In the genomic region with DNA sequence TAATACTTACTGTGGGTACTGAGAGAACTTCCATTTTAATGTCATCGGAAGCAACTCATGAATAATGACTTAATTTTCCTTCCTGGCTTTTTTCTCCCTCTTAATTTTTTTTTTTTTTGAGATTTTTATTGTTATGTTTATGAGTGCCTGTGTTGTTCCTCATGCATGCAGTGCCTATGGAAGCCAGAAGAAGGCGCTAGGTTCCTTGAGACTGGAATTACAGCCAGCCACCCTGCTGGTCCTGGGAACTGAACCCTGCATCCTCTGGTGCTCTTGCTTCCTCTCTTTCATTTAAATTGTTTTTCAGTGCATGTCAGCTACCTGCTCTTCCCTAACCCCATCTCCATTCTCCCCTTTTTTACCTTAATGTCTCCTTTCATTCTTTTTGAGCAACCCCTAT, we compare ENCODE assay signal across 9 mouse cellular contexts. TPM values are rescaled to one million over a fixed set of nuclear protein-coding genes. Genes with fewer than 3 reads are reported as not detected.
DNase-seq lines count a peak whose midpoint lies in the region; ATAC-seq lines count a peak whose summit lies in the region.
"Had no signal": no experiment of that assay in that cellular context is flagged by ENCODE, and none has a peak within 500 bp of the region (broad histone marks: within the 10 kb centered on the region; RNA-seq: fewer than 3 reads in every experiment).

No protein-coding gene starts in this region.

- H3K9me3 ChIP-seq in heart, embryonic 11.5 days (replicated peaks; ENCODE audit: control insufficient read depth, low read length): no peaks in the 10 kb centered on the region
- H3K9me3 ChIP-seq in forebrain, embryonic 14.5 days (replicated peaks; ENCODE audit: control insufficient read depth, low read length): no peaks in the 10 kb centered on the region
- peaks cover 3% of the 10 kb centered on the region; the same call in 1 of the 2 replicates for H3K9me3 ChIP-seq in midbrain, embryonic 12.5 days

- no peak overlapping the region for H3K27ac ChIP-seq in heart, embryonic 11.5 days (ENCODE audit: low read depth, low read length)
- no peak overlapping the region; the same call in 1 of the 2 replicates for H3K27ac ChIP-seq in forebrain, embryonic 14.5 days (ENCODE audit: low read depth, low read length)
- no peak overlapping the region for H3K27ac ChIP-seq in midbrain, embryonic 12.5 days (replicated peaks)

- H3K4me1 ChIP-seq in heart, embryonic 11.5 days (ENCODE audit: control insufficient read depth, insufficient read depth, low read length): peaks cover 13% of the 10 kb centered on the region
- peaks cover 20% of the 10 kb centered on the region for H3K4me1 ChIP-seq in forebrain, embryonic 14.5 days (ENCODE audit: control insufficient read depth, insufficient read depth, low read length)
- peaks cover 33% of the 10 kb centered on the region for H3K4me1 ChIP-seq in midbrain, embryonic 12.5 days

- no peak overlapping the region for H3K9ac ChIP-seq in heart, embryonic 11.5 days (ENCODE audit: low read depth, low read length)
- 0 out of 2 replicates have a peak overlapping the region, but pooled peaks have one; percentile 88 for H3K9ac ChIP-seq in forebrain, embryonic 14.5 days (ENCODE audit: low read length)
- H3K9ac ChIP-seq in midbrain, embryonic 12.5 days (replicated peaks): peak overlapping the region; percentile 92; the same call in 1 of the 2 replicates

- WGBS in heart, embryonic 11.5 days (ENCODE audit: insufficient replicate concordance): 47% methylated on average over 2 of the region's 2 CpGs
- WGBS in forebrain, embryonic 14.5 days: 34% methylated on average over 2 of the region's 2 CpGs
- 38% methylated on average over 2 of the region's 2 CpGs for WGBS in midbrain, embryonic 12.5 days

- H3K4me3 ChIP-seq in heart, embryonic 11.5 days (ENCODE audit: low read depth, low read length): peak overlapping the region; percentile 98
- H3K4me3 ChIP-seq in forebrain, embryonic 14.5 days (ENCODE audit: low read depth, low read length): peak overlapping the region; percentile 92
- peak overlapping the region; percentile 96 for H3K4me3 ChIP-seq in midbrain, embryonic 12.5 days

- H3K36me3 ChIP-seq in heart, embryonic 11.5 days (ENCODE audit: control insufficient read depth, insufficient read depth, low read length): no peaks in the 10 kb centered on the region
- H3K36me3 ChIP-seq in forebrain, embryonic 14.5 days (ENCODE audit: control insufficient read depth, insufficient read depth, low read length): peaks cover 11% of the 10 kb centered on the region
- H3K36me3 ChIP-seq in midbrain, embryonic 12.5 days: peaks cover 18% of the 10 kb centered on the region

- no peak for ATAC-seq in heart, embryonic 11.5 days (replicated peaks; ENCODE audit: insufficient number of reproducible peaks, low FRiP score, low TSS enrichment)
- no peak for ATAC-seq in forebrain, embryonic 14.5 days
- no peak for ATAC-seq in midbrain, embryonic 12.5 days (ENCODE audit: low FRiP score, low read depth)

- H3K27me3 ChIP-seq in heart, embryonic 11.5 days (ENCODE audit: control insufficient read depth, insufficient read depth, low read length): no peaks in the 10 kb centered on the region
- no peaks in the 10 kb centered on the region for H3K27me3 ChIP-seq in forebrain, embryonic 14.5 days (replicated peaks; ENCODE audit: control insufficient read depth, insufficient read depth, low read length)
- H3K27me3 ChIP-seq in midbrain, embryonic 12.5 days: no peaks in the 10 kb centered on the region

- intact Hi-C loops in heart, postnatal 25 days (cut with DNase I): loop anchor here (2.0 kb wide), 1 partner anchor 31 kb away; no protein-coding TSS in a partner anchor

- no peak for DNase-seq in heart, postnatal 25 days (ENCODE audit: low spot score)
- peak; percentile 58 for DNase-seq in NIH3T3 (ENCODE audit: low read depth)
- peak; percentile 65 for DNase-seq in forebrain, embryonic 14.5 days (ENCODE audit: low spot score)
- DNase-seq in kidney, postnatal 36 days: peak; percentile 28 to 64
- no peak for DNase-seq in urinary bladder, postnatal 36 days (ENCODE audit: low spot score in 2 of 2)
- DNase-seq in right cerebral cortex, postnatal 4 days: no peak

- peak overlapping the region; percentile 97 for H3K4me2 ChIP-seq in heart, embryonic 11.5 days
- H3K4me2 ChIP-seq in forebrain, embryonic 14.5 days (ENCODE audit: low read length): peak overlapping the region; percentile 94
- H3K4me2 ChIP-seq in midbrain, embryonic 12.5 days (replicated peaks): peak overlapping the region; percentile 92

RNA-seq across cellular contexts. Expression of a gene that starts 2.1 kb away (rescaled TPM):
- 2.5 and 3.9 TPM in 2 replicates for polyA plus RNA-seq in heart, embryonic 11.5 days (2014; fragmentation: Nextera tagmentation; extraction: Ambion mirVana)
- total RNA-seq in heart, postnatal 25 days (2021): 10 to 100 TPM; 14.7 to 15.7 TPM
- polyA plus RNA-seq in forebrain, embryonic 14.5 days (2014; fragmentation: Nextera tagmentation; extraction: Ambion mirVana): 5.2 and 5.9 TPM in 2 replicates
- 3.8 and 4.6 TPM in 2 replicates for polyA plus RNA-seq in midbrain, embryonic 12.5 days (2016; fragmentation: Nextera tagmentation; extraction: Ambion mirVana)

RNA-seq across cellular contexts. Expression of a gene that starts 23.0 kb away (rescaled TPM):
- polyA plus RNA-seq in heart, embryonic 11.5 days (2014; fragmentation: Nextera tagmentation; extraction: Ambion mirVana): 9.8 and 13.6 TPM in 2 replicates
- 100 to 1,000 TPM; 215 to 337 TPM for total RNA-seq in heart, postnatal 25 days (2021)
- polyA plus RNA-seq in forebrain, embryonic 14.5 days (2014; fragmentation: Nextera tagmentation; extraction: Ambion mirVana): 3.8 and 5.2 TPM in 2 replicates
- 19.8 and 21.1 TPM in 2 replicates for polyA plus RNA-seq in midbrain, embryonic 12.5 days (2016; fragmentation: Nextera tagmentation; extraction: Ambion mirVana)

RNA-seq across cellular contexts. Expression of a gene that starts 25.5 kb away (rescaled TPM):
- 0.44 TPM in 1 of 2 replicates, not detected in the other for polyA plus RNA-seq in heart, embryonic 11.5 days (2014; fragmentation: Nextera tagmentation; extraction: Ambion mirVana)
- 100 to 1,000 TPM; 112 to 186 TPM for total RNA-seq in heart, postnatal 25 days (2021)
- polyA plus RNA-seq in forebrain, embryonic 14.5 days (2014; fragmentation: Nextera tagmentation; extraction: Ambion mirVana): 0.22 TPM in 1 of 2 replicates, not detected in the other
- 0.55 TPM in 1 of 2 replicates, not detected in the other for polyA plus RNA-seq in midbrain, embryonic 12.5 days (2016; fragmentation: Nextera tagmentation; extraction: Ambion mirVana)
- polyA plus RNA-seq: spleen, adult 2 months had no signal

RNA-seq across cellular contexts. Expression of a gene that starts 33.5 kb away (rescaled TPM):
- polyA plus RNA-seq in heart, embryonic 11.5 days (2014; fragmentation: Nextera tagmentation; extraction: Ambion mirVana): 19.9 and 25.1 TPM in 2 replicates
- 1 to 10 TPM; 5.6 to 8.1 TPM for total RNA-seq in heart, postnatal 25 days (2021)
- 15.4 and 15.7 TPM in 2 replicates for polyA plus RNA-seq in forebrain, embryonic 14.5 days (2014; fragmentation: Nextera tagmentation; extraction: Ambion mirVana)
- 19.6 and 19.8 TPM in 2 replicates for polyA plus RNA-seq in midbrain, embryonic 12.5 days (2016; fragmentation: Nextera tagmentation; extraction: Ambion mirVana)

RNA-seq across cellular contexts. Expression of a gene that starts 42.3 kb away (rescaled TPM):
- 6.6 and 6.9 TPM in 2 replicates for polyA plus RNA-seq in heart, embryonic 11.5 days (2014; fragmentation: Nextera tagmentation; extraction: Ambion mirVana)
- total RNA-seq in heart, postnatal 25 days (2021): 1 to 10 TPM; 4.1 to 4.3 TPM
- polyA plus RNA-seq in forebrain, embryonic 14.5 days (2014; fragmentation: Nextera tagmentation; extraction: Ambion mirVana): 7.8 and 9.0 TPM in 2 replicates
- 10.2 and 10.5 TPM in 2 replicates for polyA plus RNA-seq in midbrain, embryonic 12.5 days (2016; fragmentation: Nextera tagmentation; extraction: Ambion mirVana)

Comparison
In these comparisons a context has a peak if more than half of its experiments do, and no peak if none do; other contexts are left out.
1. DNase-seq: peak in NIH3T3 (single experiment), forebrain, embryonic 14.5 days (single experiment) and kidney, postnatal 36 days (2 of 2); none in heart, postnatal 25 days (single experiment), urinary bladder, postnatal 36 days (0 of 2) and right cerebral cortex, postnatal 4 days (single experiment).
2. Peak in every context shown above with its lines, with median percentiles within 50 percentile points of each other: H3K4me2 ChIP-seq and H3K4me3 ChIP-seq.